Mouse (Mus musculus): ENCODE data around the gene Olfr514.
"Not testable (repeated sequence)": the region's sequence is repeated elsewhere in the genome, so short reads cannot be mapped to it uniquely, and the experiment has no call there.

Gene Olfr514

DNA sequence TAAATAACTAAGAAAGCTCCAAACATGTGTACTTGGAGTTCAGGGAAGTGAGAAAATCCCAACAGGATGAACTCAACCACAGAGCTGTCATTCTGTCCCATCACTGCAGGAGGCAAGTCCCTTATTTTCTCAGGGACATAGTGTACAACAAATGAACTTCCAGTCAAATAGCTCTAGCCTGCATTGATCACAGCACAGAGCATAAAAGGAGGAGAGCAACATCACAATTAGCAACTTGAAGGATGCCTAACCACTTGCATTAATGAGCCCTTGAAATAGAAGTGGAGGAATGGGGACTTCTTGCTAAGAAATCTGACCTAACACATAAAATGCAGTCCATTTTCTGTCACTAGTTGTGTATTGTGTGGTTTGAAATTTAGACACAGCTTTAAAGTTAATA is at the start of gene Olfr514:
Gene Olfr514 (minus strand): TSS at position 101 of the 400 bp plus-strand sequence.
- DNase-seq (ENCODE audit: low spot score), result no peak

DNA sequence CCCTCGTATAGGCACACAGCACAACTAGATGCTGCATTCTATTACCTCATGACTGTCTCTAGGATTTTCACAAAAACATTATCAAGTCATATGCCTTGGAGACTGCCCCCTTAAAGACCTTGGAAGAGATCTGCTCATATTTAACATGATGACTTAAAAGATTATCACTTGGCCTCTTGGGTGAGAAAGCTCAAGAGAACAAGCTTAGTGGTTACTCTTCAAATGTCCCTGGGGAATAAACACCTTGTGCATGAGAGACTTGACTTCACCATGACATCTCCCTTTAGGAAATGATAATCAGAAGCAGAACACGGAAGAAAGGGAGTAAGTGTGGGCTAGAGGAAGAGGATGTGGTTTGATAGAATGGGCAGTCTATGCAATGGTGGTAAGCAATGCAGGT is 46.5 kb upstream of the Olfr514 start, which contains the start of gene Olfr517:
Gene Olfr517 (minus strand): TSS at position 101 of the 400 bp plus-strand sequence.
- no peak for DNase-seq (ENCODE audit: low spot score)

DNA sequence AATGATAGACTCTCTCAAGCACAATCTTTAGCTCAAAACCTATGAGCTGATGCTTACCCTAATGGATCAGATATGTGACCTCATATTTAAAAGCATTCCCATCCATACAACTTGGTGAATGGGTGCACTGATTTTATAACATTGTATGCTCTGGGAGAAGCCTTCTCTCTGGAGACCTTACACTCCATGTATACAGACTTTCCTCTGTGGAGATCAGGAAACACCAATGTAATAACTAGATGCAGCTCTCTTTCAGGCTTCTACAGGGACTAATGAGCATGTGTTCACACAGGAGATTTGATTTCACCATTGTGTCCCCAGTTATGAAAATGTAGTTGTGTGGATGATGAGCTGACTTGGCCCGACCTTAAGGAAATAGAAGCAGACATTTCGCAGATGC is 24.6 kb upstream of the Olfr514 start, which contains the start of gene Olfr516:
Gene Olfr516 (minus strand): TSS at position 101 of the 400 bp plus-strand sequence.
- no peak for DNase-seq (ENCODE audit: low spot score)

DNA sequence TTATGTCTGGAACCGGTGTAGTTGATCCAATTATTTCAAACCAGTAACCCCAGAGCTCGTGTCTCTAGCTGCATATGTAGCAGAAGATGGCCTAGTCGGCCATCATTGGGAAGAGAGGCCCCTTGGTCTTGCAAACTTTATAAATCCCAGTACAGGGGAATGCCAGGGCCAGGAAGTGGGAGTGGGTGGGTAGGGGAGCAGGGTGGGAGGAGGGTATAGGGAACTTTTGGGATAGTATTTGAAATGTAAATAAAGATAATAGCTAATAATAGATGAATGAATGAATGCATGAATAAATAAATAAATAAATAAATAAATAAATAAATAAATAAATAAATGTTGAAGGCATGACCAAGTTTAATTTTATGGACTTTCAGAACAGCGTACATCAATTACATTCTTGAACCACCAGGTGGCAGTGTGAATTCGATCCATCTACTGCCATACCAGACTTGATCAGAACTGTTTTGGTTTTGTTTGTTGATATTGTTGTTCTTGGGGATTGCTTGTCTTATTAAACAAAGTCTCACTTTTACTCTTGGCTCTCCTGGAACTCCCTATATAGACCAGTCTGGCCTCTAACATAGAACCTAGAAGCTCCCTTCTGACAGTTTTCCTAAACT is 11.1 kb downstream of the Olfr514 start:
- not testable (repeated sequence) for DNase-seq (ENCODE audit: low spot score)

DNA sequence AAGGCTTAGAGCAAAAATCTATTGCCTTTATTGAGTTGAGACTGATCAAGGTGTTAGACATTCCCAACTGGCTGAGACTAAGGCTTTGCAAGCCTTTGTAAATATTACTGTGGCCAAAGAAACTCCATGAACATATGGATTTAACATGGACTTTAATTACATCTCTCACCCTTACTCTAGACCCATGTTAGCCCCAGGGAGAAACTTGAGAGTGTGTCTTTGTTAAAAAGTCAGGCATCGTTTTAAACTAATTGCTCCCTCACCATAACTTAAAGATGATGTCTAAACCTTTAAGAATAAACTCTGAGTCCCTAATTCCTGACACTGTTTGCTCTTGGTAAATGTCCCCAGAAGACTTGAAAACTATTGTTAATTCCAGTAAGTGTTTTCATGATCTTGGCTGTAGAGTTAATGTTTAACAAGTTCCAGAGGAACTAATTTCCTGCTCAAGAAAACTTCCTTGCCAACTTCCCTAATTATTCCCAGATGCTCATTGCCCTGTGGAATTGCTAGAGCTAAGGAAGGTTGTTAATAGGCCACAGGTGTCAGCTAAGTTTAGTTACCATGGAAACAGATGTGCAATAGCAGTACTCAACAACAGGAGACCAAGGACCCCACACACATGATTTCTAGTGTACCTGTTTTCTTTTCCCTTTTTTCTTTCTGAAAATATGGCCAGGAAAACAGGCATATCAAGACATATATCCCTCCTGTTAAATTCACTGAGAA is 28.4 kb downstream of the Olfr514 start:
- DNase-seq (ENCODE audit: low spot score), result no peak

All from urinary bladder, postnatal 10 days (tissue).